Mouse (Mus musculus) E14TG2a.4 (cell line): ENCODE data around the gene Tapbpl.

Experiments
- CTCF ChIP-seq: conservative IDR thresholded peaks from 2 replicates; pipeline ENCODE4 v1.5.1; 2014; ENCODE audit warnings: low read length
- NANOG ChIP-seq: IDR thresholded peaks from 2 replicates; pipeline ENCODE4 v1.6.1; 2014; ENCODE audit warnings: borderline replicate concordance, low read length, mixed read lengths
- POU5F1 ChIP-seq: IDR thresholded peaks from 2 replicates; pipeline ENCODE4 v1.6.1; 2014; ENCODE audit warnings: low read length, borderline replicate concordance

DNA sequence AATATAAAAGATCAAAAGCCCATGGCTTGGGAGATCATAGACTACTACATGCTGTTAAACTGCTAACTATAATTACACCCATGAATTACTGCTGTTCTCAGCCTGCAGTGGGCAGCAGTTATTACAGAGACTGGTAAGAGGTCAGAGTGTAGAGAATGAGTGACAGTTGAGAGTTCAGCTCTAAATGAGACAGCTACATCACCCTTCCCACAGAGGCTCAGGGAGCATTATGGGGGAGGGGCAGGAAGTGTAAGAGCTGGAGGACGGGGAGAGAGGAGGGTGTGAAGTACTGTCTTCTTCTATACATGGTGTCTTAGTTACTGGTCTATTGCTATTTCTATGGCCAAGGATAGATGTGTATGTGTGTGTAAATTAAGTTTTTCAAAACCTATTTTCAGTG, 12.9 kb upstream of the Tapbpl start:
- TF ChIP-seq CTCF (no peak), POU5F1 (no peak), NANOG (no peak)
